In genomic region chr10:57156912-57157311, GRCm38 (mm10) we compare ENCODE assay signal across 15 mouse cellular contexts.
DNase-seq lines count a peak whose midpoint lies in the region; ATAC-seq lines count a peak whose summit lies in the region.
"Had no signal": no experiment of that assay in that cellular context is flagged by ENCODE, and none has a peak within 500 bp of the region (broad histone marks: within the 10 kb centered on the region; RNA-seq: fewer than 3 reads in every experiment).

No protein-coding gene starts in this region.

- H3K27me3 ChIP-seq in midbrain, embryonic 11.5 days (ENCODE audit: control insufficient read depth, insufficient read depth, low read length): no peaks in the 10 kb centered on the region
- H3K27me3 ChIP-seq in midbrain, embryonic 15.5 days (replicated peaks): no peaks in the 10 kb centered on the region
- H3K27me3 ChIP-seq: embryonic facial prominence, embryonic 13.5 days; stomach, embryonic 15.5 days had no signal

- no peaks in the 10 kb centered on the region for H3K36me3 ChIP-seq in midbrain, embryonic 11.5 days (ENCODE audit: control insufficient read depth, insufficient read depth, low read length)
- no peaks in the 10 kb centered on the region for H3K36me3 ChIP-seq in midbrain, embryonic 15.5 days (replicated peaks)
- H3K36me3 ChIP-seq: embryonic facial prominence, embryonic 13.5 days; stomach, embryonic 15.5 days had no signal

- no peaks in the 10 kb centered on the region for H3K9me3 ChIP-seq in midbrain, embryonic 11.5 days (ENCODE audit: control insufficient read depth, low read length)
- no peaks in the 10 kb centered on the region for H3K9me3 ChIP-seq in midbrain, embryonic 15.5 days
- H3K9me3 ChIP-seq: embryonic facial prominence, embryonic 13.5 days; stomach, embryonic 15.5 days had no signal

- intact Hi-C loops in heart, postnatal 14 days (cut with DNase I): no loop called here

- peak; percentile 69 for DNase-seq in midbrain, embryonic 11.5 days (ENCODE audit: low spot score, missing footprints)
- peak; percentile 33 for DNase-seq in gastrocnemius, postnatal 10 days
- DNase-seq in heart, postnatal 14 days: peak; percentile 23 to 31
- DNase-seq in mesoderm, embryonic 11.5 days (ENCODE audit: low read depth, low spot score): peak; percentile 11
- DNase-seq in urinary bladder, postnatal 10 days (ENCODE audit: low spot score): no peak
- DNase-seq in thymus, adult 18-20 months: no peak
- DNase-seq: adrenal gland, adult 2 months; cerebellum, postnatal 14 days; forebrain, postnatal 0 days; thymus, postnatal 4 days had no signal

- H3K9ac ChIP-seq in midbrain, embryonic 11.5 days (ENCODE audit: low read length): no peak overlapping the region
- H3K9ac ChIP-seq in midbrain, embryonic 15.5 days: no peak overlapping the region
- H3K9ac ChIP-seq: embryonic facial prominence, embryonic 13.5 days; forebrain, postnatal 0 days; stomach, embryonic 15.5 days had no signal

- no peak for ATAC-seq in midbrain, embryonic 11.5 days (ENCODE audit: low FRiP score)
- no peak for ATAC-seq in midbrain, embryonic 15.5 days (replicated peaks)
- ATAC-seq: forebrain, postnatal 0 days; hindbrain, postnatal 0 days had no signal

- WGBS in midbrain, embryonic 11.5 days: 78% methylated on average over 9 of the region's 9 CpGs
- 82% methylated on average over 9 of the region's 9 CpGs for WGBS in midbrain, embryonic 15.5 days

- H3K4me3 ChIP-seq in midbrain, embryonic 11.5 days (ENCODE audit: low read depth, low read length): no peak overlapping the region
- no peak overlapping the region for H3K4me3 ChIP-seq in midbrain, embryonic 15.5 days
- H3K4me3 ChIP-seq: embryonic facial prominence, embryonic 13.5 days; stomach, embryonic 15.5 days had no signal

- H3K4me2 ChIP-seq in midbrain, embryonic 11.5 days: no peak overlapping the region
- no peak overlapping the region for H3K4me2 ChIP-seq in midbrain, embryonic 15.5 days
- H3K4me2 ChIP-seq: embryonic facial prominence, embryonic 13.5 days; stomach, embryonic 15.5 days had no signal

- no peak overlapping the region for H3K27ac ChIP-seq in midbrain, embryonic 11.5 days (ENCODE audit: low read depth, low read length)
- H3K27ac ChIP-seq in midbrain, embryonic 15.5 days: no peak overlapping the region
- H3K27ac ChIP-seq: embryonic facial prominence, embryonic 13.5 days; hindbrain, postnatal 0 days; macrophage; stomach, embryonic 15.5 days had no signal

- H3K4me1 ChIP-seq in midbrain, embryonic 11.5 days (ENCODE audit: control insufficient read depth, insufficient read depth, low read length): no peaks in the 10 kb centered on the region
- H3K4me1 ChIP-seq in midbrain, embryonic 15.5 days: no peaks in the 10 kb centered on the region
- H3K4me1 ChIP-seq: embryonic facial prominence, embryonic 13.5 days; stomach, embryonic 15.5 days had no signal

Comparison
In these comparisons a context has a peak if more than half of its experiments do, and no peak if none do; other contexts are left out.
1. DNase-seq: peak in midbrain, embryonic 11.5 days (single experiment), gastrocnemius, postnatal 10 days (single experiment), heart, postnatal 14 days (2 of 2) and mesoderm, embryonic 11.5 days (single experiment); none in urinary bladder, postnatal 10 days (single experiment) and thymus, adult 18-20 months (0 of 2).